Mouse (Mus musculus) Patski (cell line): ENCODE measurements around the gene Rbfox1. TPM values are rescaled to one million over a fixed set of nuclear protein-coding genes. Genes with fewer than 3 reads are reported as not detected.

Source experiments
- ATAC-seq: fragments of 100-300 bp; one replicate; pipeline ENCODE4 v1.8.0; 2021
- CTCF ChIA-PET: fragments of 350-600 bp; sonication (Branson Sonifier 250); formaldehyde crosslinking; loops from one replicate; lab custom pipeline; 2022; ENCODE audit warnings: inconsistent platforms; lab: Charles Lee
- POLR2A ChIA-PET: fragments of 350-600 bp; sonication (Branson Sonifier 250); formaldehyde crosslinking; loops from one replicate; lab custom pipeline; 2022; ENCODE audit warnings: antibody characterized with exemption, inconsistent platforms; lab: Charles Lee
- DNase-seq: peaks from one replicate; pipeline ENCODE4 v3.0.0-alpha.2; 2011; ENCODE audit warnings: low read depth, low spot score
- H3K27me3 ChIP-seq: fragments of 371-371 bp; one replicate; pipeline ENCODE4 v1.5.1; 2021
- CTCF ChIP-seq: fragments of 100-300 bp; IDR thresholded peaks from one replicate; pipeline ENCODE4 v1.5.1; 2021
- in situ Hi-C: fragments of 300-500 bp; cut with MboI; formaldehyde crosslinking; loops from 3 replicates; pipeline ENCODE4 v1.11.1; 2018; ENCODE audit warnings: low pct_unique_long_range_greater_than_20kb, mixed read lengths
- polyA plus RNA-seq: library from polyadenylated mRNA; unstranded; gene quantifications from one replicate; pipeline ENCODE4 v1.2.3, GENCODE M21; 2021

The Rbfox1 gene
- polyA plus RNA-seq, 1 experiment from 2014 or later: not detected

DNA sequence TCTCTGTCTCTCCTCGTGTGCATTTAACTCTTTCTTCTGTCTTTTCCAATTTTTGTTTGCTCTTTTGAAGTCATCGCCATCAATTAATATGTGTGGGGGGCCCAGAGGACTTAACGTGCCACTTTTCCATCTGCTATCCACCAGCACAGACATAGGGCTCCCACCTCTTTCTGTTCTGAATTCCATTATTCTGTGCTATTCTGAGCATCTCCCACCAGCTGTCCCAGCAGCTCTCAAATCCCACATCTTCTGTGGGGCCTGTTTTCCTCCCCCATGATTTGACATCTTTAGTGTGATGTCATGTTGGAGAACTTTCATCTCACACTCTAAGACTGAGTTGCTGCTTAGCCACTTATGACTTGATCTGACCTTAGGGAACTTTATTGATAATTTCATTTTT lies 634.3 kb downstream of the Rbfox1 start:
- ChIA-PET CTCF (no interaction called here), POLR2A (no interaction called here)
- no peak for ATAC-seq
- TF ChIP-seq CTCF: no peak
- no peak for DNase-seq
- in situ Hi-C loops: no loop called here
- H3K27me3 ChIP-seq: no peaks in the 10 kb centered on the region

DNA sequence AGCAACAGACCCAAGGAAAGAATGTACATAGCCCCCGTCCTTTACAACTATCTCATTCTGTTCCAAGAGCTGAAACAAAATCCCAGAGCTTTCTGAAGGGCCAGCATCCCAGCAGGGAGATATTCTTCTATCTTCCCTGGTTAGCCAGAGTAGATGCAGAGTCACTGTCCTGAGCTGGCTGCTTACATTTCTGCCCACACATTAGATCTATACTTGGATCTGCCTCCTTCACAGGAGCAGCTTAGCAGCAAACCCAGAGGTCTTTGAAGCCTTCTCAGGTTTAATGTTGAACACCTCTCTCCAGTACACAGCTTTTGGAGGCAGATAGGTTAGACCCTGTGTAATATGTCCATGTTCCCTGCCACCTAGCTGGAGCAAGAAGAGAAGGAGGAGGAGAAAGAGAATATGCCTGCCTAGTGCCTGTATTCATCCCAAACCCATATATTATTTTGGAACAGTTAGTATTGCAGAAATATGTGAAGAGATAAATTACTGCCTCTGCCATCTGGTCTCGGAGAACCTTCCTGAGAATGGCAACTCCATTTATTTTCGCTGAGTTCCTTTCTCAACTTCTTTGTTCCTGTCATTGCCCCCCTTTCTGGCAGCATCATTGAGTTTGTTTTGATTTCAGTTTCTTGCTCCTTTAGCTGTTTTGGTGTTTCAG lies 640.5 kb downstream of the Rbfox1 start:
- ATAC-seq: no peak
- in situ Hi-C loops: no loop called here
- TF ChIP-seq CTCF: no peak

GRCm38 (mm10) chr16:6531459-6531858 lies 646.3 kb downstream of the Rbfox1 start:
- TF ChIP-seq CTCF: no peak
- ATAC-seq (no peak), DNase-seq (no peak)
- peaks cover 6% of the 10 kb centered on the region for H3K27me3 ChIP-seq
- CTCF ChIA-PET: no interaction called here
- in situ Hi-C loops: no loop called here
- POLR2A ChIA-PET: no interaction called here

More for the DNA sequence above, 640.5 kb downstream of the Rbfox1 start:
- no peaks in the 10 kb centered on the region for H3K27me3 ChIP-seq
- ChIA-PET POLR2A (no interaction called here), CTCF (no interaction called here)
- no peak for DNase-seq

- H3K27me3 ChIP-seq: peaks cover 6% of the 10 kb centered on the region
- POLR2A ChIA-PET: no interaction called here
- DNase-seq (no peak), ATAC-seq (no peak)
- in situ Hi-C loops: no loop called here
- TF ChIP-seq CTCF: no peak
- CTCF ChIA-PET: no interaction called here
Measured at GRCm38 (mm10) chr16:6532077-6532995, 647.2 kb downstream of the Rbfox1 start.

DNA sequence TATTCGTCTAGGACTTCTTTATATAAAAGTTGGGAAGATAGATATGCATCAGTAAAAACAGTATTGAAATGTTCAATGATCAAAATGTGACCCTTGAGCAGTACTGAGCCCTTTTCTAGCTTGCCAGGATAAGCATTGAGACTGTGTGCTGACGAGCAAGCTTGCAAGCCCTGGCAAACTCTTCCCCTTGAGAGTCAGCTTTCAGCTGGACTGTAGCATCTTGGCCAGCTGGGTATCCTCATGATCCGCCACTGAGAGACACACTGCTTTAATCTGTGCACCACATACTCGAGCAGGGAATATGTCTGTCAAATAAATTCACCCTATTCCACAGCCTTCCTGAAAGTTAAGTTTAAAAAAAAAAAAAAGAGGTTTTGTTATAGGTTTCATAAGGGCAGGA lies 670.6 kb downstream of the Rbfox1 start:
- ChIA-PET POLR2A (interaction anchor here (0.6 kb wide), 1 partner anchor 21 kb away, joined by 6 read pairs; no protein-coding TSS in a partner anchor), CTCF (interaction anchor here (1.2 kb wide), 1 partner anchor 9 kb away, joined by 3 read pairs; no protein-coding TSS in a partner anchor)
- ATAC-seq: no peak
- in situ Hi-C loops: no loop called here
- no peak for DNase-seq
- no peak for TF ChIP-seq CTCF
- no peaks in the 10 kb centered on the region for H3K27me3 ChIP-seq

- ChIA-PET CTCF (no interaction called here), POLR2A (no interaction called here)
- in situ Hi-C loops: no loop called here
Measured at GRCm38 (mm10) chr16:6557726-6558125, 672.6 kb downstream of the Rbfox1 start.

DNA sequence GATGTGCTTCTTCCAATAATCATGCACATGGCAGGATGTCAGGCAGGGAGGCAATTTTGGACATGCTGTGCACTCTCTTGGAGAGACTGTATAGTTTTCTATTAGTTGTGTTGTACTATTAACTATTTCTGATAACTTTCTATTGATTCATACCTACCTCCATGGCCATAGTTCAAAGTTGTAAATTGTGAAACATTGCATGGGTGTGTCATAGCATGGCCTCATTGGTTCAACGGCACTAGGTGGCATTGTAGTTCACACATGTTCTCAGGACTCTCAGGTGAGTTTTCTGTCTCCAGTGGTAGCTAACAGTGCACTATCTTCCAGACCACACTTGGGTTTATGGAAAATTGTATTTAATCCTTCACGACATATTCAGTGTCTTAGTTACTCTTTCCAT lies 699.5 kb downstream of the Rbfox1 start:
- no peak for ATAC-seq

More at GRCm38 (mm10) chr16:6557726-6558125, 672.6 kb downstream of the Rbfox1 start:
- DNase-seq: no peak
- H3K27me3 ChIP-seq: no peaks in the 10 kb centered on the region
- TF ChIP-seq CTCF: no peak
- no peak for ATAC-seq

DNA sequence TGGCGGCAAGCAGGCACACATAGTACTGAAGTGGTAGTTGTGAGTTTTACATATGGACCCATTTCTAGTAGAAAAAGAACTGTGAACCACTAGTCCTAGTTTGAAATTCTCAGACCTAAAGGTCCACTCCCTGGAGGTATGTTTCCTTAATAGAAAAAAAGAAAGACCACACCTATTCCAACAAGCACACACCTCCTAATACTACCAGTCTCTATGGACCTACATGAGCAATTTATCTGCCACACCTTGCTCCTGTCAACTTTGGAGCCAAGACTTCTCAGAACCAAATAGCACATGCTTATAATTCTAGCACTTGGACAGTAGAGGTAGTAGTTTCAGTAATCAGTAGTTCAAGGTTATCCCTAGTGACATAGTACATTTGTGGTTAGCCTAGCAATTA lies 700.0 kb downstream of the Rbfox1 start:
- ATAC-seq (no peak), DNase-seq (no peak)
- no peak for TF ChIP-seq CTCF
- POLR2A ChIA-PET: no interaction called here
- in situ Hi-C loops: no loop called here
- CTCF ChIA-PET: no interaction called here
- H3K27me3 ChIP-seq: no peaks in the 10 kb centered on the region

More for the DNA sequence above, 699.5 kb downstream of the Rbfox1 start:
- TF ChIP-seq CTCF: no peak
- in situ Hi-C loops: no loop called here
- ChIA-PET POLR2A (no interaction called here), CTCF (interaction anchor here (1.5 kb wide), 1 partner anchor 13 kb away, joined by 3 read pairs; no protein-coding TSS in a partner anchor)
- H3K27me3 ChIP-seq: no peaks in the 10 kb centered on the region
- DNase-seq: no peak

GRCm38 (mm10) chr16:6616526-6616925 lies 731.4 kb downstream of the Rbfox1 start:
- CTCF ChIA-PET: no interaction called here
- peaks cover 2% of the 10 kb centered on the region for H3K27me3 ChIP-seq
- no peak for TF ChIP-seq CTCF
- POLR2A ChIA-PET: no interaction called here
- in situ Hi-C loops: no loop called here
- ATAC-seq (no peak), DNase-seq (no peak)

DNA sequence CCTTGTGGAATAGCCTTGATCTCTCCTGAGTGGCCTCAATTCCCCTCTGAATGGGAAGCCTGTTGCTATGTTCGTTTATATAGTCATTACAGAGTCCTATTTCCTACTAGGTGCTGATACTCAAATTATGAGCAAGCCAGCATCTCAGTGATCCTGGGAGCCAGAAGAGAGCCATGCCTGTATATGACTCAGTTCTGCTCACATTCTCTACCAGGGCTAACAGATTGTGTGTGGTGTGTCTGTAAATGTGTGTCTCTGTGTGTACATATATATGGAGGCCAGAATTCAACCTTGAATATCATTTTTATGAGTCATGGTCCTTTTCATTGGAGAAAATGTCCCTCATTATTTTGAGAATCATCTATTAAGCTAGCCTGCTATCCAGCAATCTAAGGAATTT lies 755.2 kb downstream of the Rbfox1 start:
- ChIA-PET CTCF (no interaction called here), POLR2A (no interaction called here)
- no peaks in the 10 kb centered on the region for H3K27me3 ChIP-seq
- ATAC-seq (no peak), DNase-seq (no peak)
- no peak for TF ChIP-seq CTCF
- in situ Hi-C loops: no loop called here

- ChIA-PET CTCF (no interaction called here), POLR2A (no interaction called here)
- TF ChIP-seq CTCF: no peak
- in situ Hi-C loops: no loop called here
- no peaks in the 10 kb centered on the region for H3K27me3 ChIP-seq
- DNase-seq: no peak
- ATAC-seq: no peak
Measured at GRCm38 (mm10) chr16:6646941-6647340, 761.8 kb downstream of the Rbfox1 start.
